Mouse (Mus musculus): ENCODE measurements at regions not wholly inside any gene's neighbourhood (a gene's known extent, or its start where the extent isn't known, plus 50 kb on each side); places are given as distances from the start of the nearest gene placed in this dataset.

GRCm38 (mm10) chr9:22995564-22995963 lies 227.3 kb upstream of the Bmper start:
- no peak for TF ChIP-seq CTCF (IDR thresholded peaks at IDR 0.05; ENCODE audit: low read depth)
- no peak for TF ChIP-seq EP300 (IDR thresholded peaks at IDR 0.05; ENCODE audit: low read depth)

All from liver, embryonic 14.5 days (tissue).